Mouse (Mus musculus): Measurements from ENCODE around the gene Nes.

Nes gene

DNA sequence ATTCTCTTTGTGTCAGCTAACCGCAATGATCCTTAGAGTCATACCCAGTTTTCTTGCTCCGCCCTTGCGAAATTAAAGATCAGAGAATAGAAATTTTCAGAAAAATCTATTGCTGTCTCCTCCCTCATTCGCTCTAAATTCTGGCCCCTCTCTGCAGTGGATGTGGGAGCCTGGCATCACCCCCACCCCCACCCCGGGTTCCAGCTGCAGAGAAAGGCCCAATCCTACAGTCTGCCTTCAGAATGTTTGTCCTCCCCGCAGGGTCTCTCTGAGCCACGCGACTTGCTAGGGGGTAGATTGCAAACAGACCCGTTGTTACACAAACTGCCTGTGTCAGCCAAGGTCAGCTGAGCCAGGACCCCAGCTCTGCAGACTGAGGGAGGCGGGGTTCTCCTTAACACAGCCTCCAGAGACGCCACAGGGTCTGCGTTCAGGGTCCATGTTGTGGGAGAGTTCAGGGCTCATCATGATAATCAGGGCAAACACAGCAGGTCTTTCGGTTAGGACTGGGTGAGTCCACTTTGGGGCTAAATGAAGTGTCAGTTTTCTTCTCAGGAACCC lies 20.8 kb upstream of the Nes start:
- DNase-seq (ENCODE audit: low read depth, low spot score) = no peak

DNA sequence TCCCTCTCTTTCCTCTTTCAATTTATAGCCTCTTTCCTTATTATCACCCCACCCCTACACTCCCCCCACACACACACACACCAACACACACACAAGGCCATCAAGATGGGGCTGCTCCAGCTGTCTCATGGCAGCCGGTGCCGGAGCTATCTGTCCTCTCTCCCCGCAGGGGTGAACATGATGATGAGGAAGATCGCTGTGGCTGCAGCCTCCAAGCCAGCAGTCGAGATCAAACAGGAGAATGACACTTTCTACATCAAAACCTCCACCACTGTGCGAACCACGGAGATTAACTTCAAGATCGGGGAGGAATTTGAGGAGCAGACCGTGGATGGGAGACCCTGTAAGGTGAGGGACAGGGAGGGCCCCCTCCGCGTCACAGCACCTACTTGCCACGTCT lies 18.9 kb upstream of the Nes start:
- no peak for DNase-seq (ENCODE audit: low read depth, low spot score)

DNA sequence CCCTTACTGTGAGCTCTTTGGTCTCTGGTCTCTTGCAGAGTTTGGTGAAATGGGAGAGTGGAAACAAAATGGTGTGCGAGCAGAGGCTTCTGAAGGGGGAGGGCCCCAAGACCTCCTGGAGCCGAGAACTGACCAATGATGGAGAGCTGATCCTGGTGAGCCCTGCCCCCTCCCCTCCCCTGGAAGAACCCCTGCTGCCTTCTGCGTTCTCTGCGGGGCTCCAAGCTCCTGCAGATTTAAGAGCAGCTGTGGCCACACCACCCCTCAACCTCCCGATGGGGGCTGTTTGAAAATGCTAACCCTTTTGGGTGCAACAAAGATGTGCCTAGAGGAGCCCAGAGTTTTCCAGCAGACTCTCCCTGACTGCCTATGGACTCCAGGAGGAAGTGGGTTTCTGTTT lies 18.4 kb upstream of the Nes start:
- DNase-seq (ENCODE audit: low read depth, low spot score) = no peak

DNA sequence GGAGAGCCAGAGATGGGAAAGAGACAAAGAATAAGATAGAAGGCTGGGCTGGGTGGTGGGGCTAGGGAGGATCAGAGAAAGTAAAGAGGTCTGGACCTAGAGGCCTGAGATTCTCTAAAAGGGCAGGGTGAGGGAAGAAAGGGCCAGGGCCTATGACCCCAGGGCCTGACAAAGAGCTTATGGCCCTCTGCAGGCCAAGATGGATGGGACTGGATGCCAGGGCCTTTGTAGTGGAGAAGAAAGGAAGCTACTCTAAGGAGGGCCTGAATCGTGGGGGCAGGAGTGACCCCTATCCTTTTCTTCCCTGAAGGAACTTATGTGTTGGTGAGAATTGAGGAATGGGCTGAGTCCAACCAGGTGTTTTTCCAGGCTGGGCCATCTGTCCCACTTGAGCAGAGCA lies 12.8 kb upstream of the Nes start:
- no peak for DNase-seq (ENCODE audit: low read depth, low spot score)

DNA sequence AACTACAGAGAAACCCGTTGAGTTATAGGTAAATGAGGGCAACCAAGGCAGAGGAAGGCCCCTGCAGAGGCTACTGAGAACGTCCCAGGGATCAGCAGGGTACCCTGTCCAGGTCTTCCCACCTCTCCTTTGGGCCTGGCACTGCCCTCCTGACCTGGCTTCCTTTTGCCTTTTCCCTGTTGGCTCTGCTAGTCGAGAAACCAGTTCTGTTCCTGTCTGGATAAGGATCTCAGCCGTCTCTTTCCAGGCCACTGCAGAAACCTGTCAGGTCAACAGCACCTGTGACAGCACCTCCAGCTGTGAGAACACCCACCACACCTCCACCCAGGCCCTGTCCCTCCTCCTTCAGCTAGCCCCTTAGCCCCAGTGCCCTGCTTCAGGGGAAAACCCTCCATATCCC lies 12.4 kb upstream of the Nes start:
- DNase-seq (ENCODE audit: low read depth, low spot score) = no peak

DNA sequence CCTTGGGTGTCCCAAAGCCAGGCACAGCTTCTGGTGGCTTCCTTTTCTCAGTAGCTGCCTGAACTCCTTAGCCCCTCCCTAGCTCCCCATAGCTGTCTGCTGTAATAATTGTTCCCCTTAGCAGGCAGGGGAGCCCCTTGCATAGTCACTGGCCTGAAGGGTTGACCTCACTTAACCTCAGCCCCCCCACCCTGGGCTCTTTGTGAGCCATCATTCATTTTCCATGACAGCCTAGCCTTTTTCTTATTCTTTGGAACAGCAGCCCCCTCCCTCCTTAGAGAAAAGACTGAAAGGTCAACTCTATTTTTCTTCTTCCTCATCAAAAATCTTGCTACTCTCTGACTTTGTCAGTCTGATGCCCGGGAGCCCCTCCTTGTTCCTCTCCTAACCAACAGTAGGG lies 11.9 kb upstream of the Nes start:
- DNase-seq (ENCODE audit: low read depth, low spot score) = no peak

DNA sequence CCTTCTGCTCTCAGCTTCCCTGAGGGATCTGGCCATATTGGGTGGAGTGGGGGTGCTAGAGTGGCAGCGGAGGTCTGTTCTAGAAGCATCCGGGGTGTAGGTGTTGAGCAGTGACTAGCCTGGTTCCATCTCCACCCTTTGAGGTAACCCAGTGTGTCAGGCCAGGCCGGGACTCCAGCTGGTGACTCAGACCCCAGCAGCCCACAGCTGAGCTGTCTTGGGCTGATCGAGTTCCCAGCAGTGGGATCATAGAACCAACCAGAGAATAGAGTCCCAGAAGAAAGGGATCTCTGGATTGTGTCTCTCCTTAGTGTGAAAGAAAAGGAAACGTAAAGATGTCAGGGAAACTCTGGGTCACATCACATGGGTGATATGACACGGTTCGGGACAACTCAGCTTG lies 11.5 kb upstream of the Nes start:
- no peak for DNase-seq (ENCODE audit: low read depth, low spot score)

DNA sequence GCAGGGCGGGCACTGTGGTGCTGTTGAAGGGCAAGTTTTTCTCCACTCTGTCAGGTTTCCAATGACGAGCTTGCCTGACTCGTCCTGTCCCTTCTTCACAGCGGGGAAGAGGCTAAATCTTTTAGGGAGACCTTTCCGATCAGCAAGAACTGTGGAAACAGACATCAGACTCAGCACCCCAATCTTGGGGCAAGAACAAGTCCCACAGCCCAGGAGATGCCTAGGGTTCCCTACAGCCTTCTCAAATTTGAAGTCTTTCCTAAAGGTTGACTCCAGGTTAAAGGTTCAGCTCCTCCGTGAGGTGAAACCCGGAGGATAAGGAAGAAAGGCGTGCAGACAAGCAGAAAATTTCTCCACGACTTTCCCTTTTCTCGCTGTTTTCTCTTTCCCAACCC lies 10.7 kb upstream of the Nes start:
- DNase-seq (ENCODE audit: low read depth, low spot score) = no peak

DNA sequence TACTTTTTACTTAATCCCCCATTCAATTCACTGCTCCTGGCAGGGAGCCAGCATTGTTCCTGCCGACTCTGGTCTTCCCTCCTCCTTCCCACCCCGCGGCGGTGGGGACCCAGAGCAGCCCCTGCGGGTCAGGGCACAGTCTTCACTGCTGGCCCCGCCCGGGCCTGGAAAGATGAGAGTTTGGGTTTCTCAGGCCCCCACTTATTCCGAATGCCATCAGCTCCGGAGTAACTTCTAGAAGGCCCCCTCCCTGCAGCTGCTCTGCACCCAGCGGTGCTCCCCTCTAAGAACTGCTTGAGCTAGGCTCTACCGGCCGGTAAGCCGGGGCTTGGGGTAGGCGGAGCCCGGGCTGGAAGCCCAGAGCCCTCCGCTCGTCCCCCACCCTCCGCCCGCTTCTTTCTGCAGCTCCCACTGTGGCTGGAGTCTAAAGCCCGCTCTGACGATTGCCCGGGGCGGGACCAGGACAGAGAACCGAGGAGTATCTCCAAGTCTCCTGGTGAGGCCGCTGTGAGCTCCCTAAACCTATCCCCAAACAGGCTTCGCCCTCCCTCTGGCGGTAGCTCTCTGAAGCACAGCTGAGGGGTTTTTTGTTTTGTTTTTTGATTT lies 10.2 kb upstream of the Nes start:
- DNase-seq (ENCODE audit: low read depth, low spot score) = peak; percentile 59

DNA sequence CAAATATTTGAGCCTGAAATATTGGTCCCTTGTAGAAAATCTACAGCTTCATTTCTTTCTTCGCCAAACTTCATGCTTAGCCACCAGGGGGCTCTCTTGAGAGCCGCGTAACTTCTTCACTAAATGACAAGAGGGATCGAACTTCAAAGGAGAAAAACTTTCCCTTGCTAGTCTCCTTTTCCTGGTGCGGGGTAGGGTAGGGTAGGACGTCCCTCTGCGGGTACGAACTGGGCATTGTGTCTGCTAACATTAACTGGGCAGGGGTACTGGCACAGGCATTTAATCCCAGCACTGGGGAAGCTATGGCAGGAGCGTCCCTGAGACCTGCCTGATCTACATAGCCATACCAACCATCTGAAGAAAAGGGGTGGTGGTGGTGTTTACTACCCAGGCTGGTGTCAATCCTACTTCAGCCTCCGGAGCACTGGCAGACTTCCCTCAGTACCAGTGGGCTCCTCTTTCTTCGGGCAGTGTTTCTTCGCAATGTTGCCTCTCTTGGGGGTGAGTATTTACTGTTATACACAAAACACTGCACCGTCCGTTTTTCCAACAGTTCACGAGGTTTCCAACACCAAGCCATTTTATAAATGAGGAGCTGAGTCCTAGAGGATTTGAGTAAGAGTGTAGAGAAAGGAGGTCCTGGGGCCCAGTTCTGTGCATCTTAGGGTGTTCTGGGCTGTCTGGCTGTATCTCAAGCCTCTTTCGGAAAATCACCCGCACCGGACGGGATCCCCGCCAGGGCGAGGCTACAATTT lies 517 bp upstream of the Nes start:
- no peak for DNase-seq (ENCODE audit: low read depth, low spot score)

DNA sequence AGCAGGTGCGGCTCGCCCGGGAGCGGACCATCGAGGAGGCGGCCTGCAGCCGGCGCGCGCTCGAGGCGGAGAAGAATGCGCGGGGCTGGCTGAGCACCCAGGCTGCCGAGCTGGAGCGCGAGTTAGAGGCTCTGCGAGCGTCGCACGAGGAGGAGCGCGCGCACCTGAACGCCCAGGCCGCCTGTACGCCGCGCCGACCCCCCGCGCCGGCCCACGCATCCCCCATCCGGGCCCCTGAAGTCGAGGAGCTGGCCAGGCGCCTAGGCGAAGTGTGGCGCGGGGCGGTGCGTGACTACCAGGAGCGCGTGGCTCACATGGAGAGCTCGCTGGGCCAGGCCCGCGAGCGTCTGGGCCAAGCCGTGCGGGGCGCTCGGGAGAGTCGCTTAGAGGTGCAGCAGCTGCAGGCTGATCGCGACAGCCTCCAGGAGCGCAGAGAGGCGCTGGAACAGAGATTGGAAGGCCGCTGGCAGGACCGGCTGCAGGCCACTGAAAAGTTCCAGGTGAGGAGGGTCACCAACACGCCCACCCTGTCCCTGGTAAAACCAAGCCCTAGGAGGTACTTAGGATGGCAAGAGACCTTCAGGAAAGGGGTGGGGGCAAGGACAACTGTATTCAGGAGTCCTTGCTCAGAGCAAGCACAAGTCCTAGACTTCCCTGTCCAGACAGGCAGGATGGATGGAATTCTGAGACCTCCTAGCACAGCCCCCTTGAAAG lies 768 bp downstream of the Nes start:
- DNase-seq (ENCODE audit: low read depth, low spot score) = no peak

DNA sequence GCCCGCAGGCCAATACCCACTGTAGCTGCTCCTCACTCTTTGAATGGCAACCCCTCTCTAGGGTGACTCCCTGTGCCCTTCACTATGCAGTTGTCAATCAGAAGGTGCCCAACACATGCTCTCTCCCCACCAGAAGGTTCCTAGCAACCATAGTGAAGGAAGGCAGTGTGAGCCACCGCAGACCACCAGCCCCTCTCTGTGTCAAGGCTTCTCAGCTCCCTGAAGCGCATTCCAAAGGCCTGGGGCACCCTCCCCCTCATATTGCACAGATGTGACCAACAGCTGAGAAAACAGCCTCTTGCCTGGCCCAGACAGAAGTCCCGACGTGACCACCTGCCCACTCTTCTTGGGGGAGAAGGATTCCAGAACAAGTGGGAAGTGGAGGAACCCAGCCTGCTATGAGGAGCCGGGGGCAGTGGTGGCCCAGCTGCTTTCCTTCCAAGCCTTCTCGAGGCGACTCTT lies 1.4 kb downstream of the Nes start:
- DNase-seq (ENCODE audit: low read depth, low spot score) = no peak

DNA sequence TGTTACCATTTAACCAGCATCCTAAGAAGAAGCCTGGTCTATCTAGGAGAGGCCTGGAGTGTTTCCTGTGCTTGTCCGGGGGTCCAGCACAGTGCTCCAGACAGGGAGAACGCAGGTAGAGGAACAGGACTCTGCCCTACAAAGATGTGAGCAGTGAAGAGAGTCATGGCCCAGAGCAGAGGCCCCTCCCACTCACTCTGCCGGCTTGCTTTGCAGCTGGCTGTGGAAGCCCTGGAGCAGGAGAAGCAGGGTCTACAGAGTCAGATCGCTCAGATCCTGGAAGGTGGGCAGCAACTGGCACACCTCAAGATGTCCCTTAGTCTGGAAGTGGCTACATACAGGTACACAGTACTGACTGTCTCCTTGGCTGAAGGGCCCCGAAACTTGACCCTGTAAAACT lies 1.9 kb downstream of the Nes start:
- DNase-seq (ENCODE audit: low read depth, low spot score) = no peak

DNA sequence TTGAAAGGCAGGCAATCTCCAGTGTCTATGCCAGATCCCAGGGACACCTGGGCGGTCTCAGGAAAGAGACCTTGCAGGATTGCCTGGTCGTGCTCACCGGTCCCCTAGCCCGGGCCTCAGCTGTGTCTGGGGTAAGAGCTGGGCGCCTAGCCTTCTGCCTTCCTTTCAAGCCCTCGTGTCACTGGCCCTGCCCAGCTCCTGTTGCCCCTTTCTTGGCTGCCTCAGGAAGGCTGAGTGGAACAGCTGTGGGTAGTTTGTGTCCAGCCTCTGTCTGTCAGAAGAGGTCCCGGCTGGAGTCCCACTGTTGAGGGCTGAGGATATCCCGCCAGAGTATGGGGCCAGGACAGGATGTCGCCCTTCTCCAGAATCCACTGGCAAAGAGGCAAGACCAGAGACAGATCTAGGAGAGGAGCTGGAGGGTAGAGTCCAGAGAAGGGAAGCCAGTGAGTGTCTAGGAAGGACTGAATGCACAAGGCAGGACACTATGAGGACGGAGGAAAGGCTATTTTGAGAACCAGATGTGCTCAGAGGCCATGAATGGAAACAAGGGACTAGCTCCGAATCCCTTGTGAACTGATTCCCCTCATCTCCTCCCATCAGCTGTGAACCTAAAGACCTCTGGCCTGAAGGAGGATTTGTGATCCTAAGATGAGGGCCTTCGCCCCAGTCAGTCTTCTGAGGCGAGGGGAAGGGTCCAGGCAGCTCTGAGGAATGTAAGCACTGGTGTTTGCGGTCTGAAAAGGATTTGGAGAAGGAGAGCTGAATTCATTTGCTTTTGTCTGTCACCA lies 2.9 kb downstream of the Nes start:
- no peak for DNase-seq (ENCODE audit: low read depth, low spot score)

DNA sequence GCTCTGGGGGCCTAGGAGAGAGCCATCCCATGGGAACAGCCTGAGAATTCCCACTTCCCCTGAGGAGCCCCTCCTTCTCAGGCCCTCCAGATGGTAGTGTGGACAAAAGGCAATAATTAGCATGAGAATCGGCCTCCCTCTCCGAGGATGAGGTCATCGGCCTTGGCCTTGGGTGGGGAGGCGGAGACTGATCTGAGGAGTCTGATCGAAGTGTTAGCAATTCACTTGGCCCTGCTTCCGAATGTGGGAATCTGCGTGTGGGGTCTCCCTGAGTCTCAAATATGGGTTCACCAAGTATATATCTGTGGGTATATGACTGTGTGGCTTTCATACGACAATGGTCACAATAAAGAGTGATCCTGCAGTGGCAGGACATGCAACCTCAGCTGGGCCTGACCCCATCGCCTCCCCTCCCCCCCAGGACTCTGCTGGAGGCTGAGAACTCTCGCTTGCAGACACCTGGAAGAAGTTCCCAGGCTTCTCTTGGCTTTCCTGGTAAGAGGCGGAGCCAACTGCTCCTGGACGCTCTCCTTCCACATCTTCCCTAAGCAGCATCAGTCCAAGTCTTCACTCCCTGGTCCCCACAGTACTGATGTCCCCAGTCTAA lies 3.6 kb downstream of the Nes start:
- DNase-seq (ENCODE audit: low read depth, low spot score) = no peak

DNA sequence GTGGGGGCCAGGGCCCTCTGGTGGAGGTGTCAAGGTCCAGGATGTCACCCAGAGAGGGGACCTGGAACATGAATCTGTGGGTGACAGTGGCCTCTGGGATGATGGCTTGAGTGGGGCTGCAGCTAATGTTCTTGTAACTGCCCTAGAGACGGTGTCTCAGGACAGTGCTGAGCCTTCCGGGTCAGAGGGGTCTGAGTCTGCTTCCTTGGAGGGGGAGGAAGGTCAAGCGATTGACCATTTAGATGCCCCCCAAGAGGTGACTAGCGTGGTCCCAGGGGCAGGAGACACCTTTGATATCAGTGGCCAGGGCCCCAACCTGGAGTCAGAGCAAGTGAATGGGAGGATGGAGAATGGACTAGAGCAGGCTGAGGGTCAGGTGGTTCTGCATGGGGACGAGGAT lies 8.6 kb downstream of the Nes start:
- no peak for DNase-seq (ENCODE audit: low read depth, low spot score)

DNA sequence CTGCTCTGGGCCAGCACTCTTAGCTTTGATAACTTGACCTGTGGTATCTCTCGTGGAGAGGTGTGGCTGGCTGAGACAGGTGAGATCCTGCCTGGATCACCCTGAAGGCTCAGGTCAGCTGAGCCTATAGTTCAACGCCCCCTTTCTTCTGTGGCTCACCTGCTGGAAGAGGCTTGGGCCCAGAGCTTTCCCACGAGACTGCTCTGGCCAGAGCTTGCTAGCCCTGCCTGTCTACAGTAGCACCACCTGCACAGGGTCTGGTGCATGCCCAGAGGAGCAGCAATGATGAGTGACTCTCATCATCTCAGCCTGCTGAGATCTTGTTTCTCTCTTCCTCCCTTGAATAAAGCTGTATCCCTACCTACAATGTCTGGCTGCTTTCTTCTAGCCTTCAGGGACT lies 9.2 kb downstream of the Nes start:
- DNase-seq (ENCODE audit: low read depth, low spot score) = no peak

DNA sequence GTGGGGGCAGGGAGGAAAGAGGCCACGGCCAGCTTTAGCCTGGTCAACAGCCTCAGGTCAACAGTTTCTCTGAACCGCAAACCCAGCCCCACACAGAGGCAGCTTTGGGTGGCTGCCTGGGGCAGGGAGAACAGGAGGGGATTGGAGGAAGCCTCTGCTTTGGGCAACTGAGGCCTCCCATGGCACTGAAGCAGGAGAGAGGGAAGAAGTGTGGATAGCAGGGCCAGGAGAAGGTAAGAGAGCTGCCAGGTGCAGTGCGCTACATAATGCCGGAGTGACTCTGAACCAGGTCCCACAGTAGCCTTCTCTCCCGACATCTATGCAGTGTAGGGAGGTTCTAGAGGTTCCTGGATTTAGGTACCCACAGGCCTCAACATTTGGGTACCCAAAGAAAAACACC lies 9.8 kb downstream of the Nes start:
- no peak for DNase-seq (ENCODE audit: low read depth, low spot score)

DNA sequence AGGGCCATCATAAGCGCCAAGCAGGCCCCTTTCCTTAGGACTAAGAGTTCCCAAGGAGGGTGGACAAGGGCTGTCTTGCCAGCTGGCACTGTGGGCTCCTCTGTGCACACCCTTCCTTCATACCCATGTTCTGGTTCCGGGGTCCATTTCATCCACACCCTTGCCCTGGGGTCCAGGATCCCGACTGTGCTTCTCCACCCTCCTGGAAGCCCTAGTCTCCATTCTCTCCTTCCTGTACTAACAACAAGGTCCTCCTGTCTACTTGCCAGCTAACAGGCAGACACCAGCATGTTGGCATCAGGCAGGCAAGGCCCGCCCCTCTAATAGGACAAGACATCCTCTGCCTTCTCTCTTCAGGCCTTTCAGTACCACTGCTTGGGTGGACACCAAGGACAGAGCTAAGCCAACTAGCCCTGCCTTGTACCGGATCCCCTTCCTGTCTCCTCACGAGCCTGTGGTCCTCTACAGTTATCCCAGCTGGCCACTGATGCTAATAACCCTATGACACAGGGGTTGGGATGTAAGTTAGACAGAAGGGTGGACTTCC lies 10.4 kb downstream of the Nes start:
- DNase-seq (ENCODE audit: low read depth, low spot score) = no peak

DNA sequence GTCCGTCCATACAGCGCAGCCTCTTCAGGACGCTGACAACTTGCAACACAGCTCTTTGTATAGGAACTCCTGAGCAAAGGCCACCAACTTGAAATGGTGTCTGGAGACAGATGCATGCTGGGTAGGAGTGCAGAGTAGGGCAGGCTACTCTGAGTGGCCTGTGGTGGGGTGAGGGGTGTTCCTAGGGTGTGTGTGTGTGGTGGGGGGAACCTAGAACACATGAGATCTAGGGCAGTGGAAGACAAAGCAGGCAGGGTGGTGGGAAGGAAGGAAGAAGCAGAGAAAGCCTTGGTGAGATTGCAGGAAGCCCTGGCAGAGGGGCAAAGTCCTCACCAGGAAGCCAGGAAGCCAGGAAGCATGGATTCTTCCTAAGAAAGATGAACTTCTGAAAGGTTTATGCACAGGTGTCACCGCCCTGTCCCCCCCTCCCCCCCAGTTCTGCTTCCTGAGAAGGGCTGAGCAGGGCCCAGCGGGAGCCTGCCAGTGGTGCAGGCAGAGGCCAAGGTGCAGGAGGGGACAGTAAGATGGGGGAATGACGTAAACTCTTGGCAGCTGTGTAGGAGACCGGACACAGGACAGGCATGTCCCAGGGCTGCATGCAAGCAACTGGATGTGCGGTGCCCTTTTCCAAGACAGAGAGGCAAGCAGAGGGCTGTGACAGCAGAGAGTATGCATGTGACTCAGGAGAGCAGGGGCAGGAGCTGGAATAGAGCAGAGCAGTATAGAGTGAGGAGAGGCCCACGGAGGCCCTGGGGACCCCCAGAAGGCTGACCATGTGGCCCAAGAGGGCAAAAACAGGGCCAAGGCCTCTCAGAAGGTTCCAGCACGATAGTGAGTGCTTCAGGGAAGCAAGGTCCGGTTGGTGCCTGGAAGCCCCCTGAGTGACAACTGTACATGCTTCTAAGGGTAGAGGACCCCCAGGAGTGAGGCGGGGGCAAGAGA lies 11.3 kb downstream of the Nes start:
- no peak for DNase-seq (ENCODE audit: low read depth, low spot score)
